Mouse (Mus musculus): ENCODE measurements at regions not wholly inside any gene's neighbourhood (a gene's known extent, or its start where the extent isn't known, plus 50 kb on each side); places are given as distances from the start of the nearest gene placed in this dataset.

GRCm38 (mm10) chr15:6154706-6155105 is 144.9 kb upstream of the Dab2 start:
- no peak for DNase-seq (ENCODE audit: low spot score)

- DNase-seq (ENCODE audit: low spot score) = no peak
Observed at GRCm38 (mm10) chr15:6180261-6180660, 119.3 kb upstream of the Dab2 start.

DNA sequence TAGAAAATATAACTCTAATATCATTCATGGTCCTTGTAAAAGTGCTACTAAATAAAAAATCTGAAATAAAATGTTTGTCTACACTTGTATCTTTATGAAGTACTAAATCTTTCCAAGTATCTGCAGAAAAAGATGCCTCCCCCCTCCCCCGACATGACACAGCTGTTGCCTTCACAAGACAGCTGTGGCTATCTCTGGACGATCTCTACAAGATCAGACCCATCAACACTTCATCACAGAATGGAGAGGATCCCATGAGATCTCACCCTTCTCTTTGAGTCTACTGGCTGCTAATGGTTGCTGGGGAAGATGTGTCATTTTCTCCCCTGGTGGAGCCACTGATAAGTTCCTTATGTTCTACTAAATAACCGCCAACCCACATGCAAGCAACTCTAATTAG is 116.0 kb upstream of the Dab2 start:
- DNase-seq (ENCODE audit: low spot score) = no peak

DNA sequence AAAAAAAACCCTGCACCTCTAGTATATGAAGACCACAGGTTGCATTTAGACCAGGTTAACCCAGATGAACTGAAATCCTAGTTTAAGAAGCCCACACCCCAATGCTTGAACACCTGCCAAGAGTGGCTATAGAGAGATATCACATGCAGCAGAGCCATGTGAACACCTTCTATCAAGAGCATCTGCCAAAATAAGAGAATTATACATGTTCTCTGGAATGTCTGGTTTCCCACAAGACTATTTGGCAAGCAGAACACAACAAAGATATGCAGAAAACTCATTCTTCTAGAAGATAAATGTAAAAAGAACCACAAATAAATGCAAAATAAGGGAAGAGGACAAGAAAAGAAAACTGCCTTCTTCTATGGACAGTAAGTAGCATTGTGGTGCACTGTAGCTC is 107.7 kb upstream of the Dab2 start:
- DNase-seq (ENCODE audit: low spot score) = no peak

GRCm38 (mm10) chr15:6207239-6207638 is 92.3 kb upstream of the Dab2 start:
- DNase-seq (ENCODE audit: low spot score) = no peak

GRCm38 (mm10) chr15:6209301-6209700 is 90.3 kb upstream of the Dab2 start:
- DNase-seq (ENCODE audit: low spot score) = peak; percentile 23

- no peak for DNase-seq (ENCODE audit: low spot score)
Observed at GRCm38 (mm10) chr15:6218087-6218486, 81.5 kb upstream of the Dab2 start.

- no peak for DNase-seq (ENCODE audit: low spot score)
Observed at GRCm38 (mm10) chr15:6225227-6225626, 74.4 kb upstream of the Dab2 start.

GRCm38 (mm10) chr15:6230618-6231017 is 69.0 kb upstream of the Dab2 start:
- no peak for DNase-seq (ENCODE audit: low spot score)

GRCm38 (mm10) chr15:6231308-6232103 is 68.1 kb upstream of the Dab2 start:
- DNase-seq (ENCODE audit: low spot score) = peak; percentile 43

GRCm38 (mm10) chr15:6233621-6234020 is 66.0 kb upstream of the Dab2 start:
- DNase-seq (ENCODE audit: low spot score) = no peak

- no peak for DNase-seq (ENCODE audit: low spot score)
Observed at GRCm38 (mm10) chr15:6236583-6236982, 63.0 kb upstream of the Dab2 start.

GRCm38 (mm10) chr15:6237726-6238125 is 61.9 kb upstream of the Dab2 start:
- DNase-seq (ENCODE audit: low spot score) = peak; percentile 34

DNA sequence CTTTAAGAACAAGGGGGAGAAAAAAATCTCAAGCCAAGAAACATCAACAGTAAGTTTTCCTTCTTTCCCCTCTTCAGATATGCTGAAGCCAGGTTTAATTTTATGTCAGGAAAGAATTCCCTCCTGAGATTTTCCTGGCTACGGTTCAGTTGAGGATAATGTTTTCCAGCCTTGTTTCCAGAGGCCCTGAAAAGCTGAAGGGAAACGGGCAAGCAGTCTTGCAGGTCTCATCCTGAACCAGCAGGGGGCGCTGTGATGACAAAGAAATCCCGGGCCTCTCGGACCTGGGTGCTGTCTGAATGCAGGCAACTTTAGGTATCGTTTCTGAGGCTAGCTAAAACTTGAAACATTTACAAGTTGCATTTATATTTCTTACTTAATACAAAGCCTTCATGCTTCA is 61.5 kb upstream of the Dab2 start:
- DNase-seq (ENCODE audit: low spot score) = peak; percentile 88

GRCm38 (mm10) chr15:6238755-6239154 is 60.8 kb upstream of the Dab2 start:
- no peak for DNase-seq (ENCODE audit: low spot score)

- no peak for DNase-seq (ENCODE audit: low spot score)
Observed at GRCm38 (mm10) chr15:6242132-6242531, 57.5 kb upstream of the Dab2 start.

- no peak for DNase-seq (ENCODE audit: low spot score)
Observed at GRCm38 (mm10) chr15:6244401-6244800, 55.2 kb upstream of the Dab2 start.

- no peak for DNase-seq (ENCODE audit: low spot score)
Observed at GRCm38 (mm10) chr15:6245950-6246894, 53.4 kb upstream of the Dab2 start.

- no peak for DNase-seq (ENCODE audit: low spot score)
Observed at GRCm38 (mm10) chr15:6248470-6248869, 51.1 kb upstream of the Dab2 start.

Measured in gastrocnemius, adult 18-20 months (tissue).